Mouse (Mus musculus) lung, postnatal 4 days (tissue): ENCODE data around the gene Mnd1.
A peak's percentile ranks its signal among the peaks of the same experiment; 100 is the strongest.

Source experiments
- DNase-seq, 2 experiments: peaks; one replicate each; pipeline ENCODE4 v3.0.0; 2021

The Mnd1 gene

GRCm38 (mm10) chr3:84040476-84041082 lies 115.0 kb downstream of the Mnd1 start:
- DNase-seq: peak; percentile 69 to 72

- DNase-seq: peak; percentile 82 to 90
Observed at GRCm38 (mm10) chr3:84039646-84040475, 115.7 kb downstream of the Mnd1 start, which contains the start of gene Tmem131l. TSS of gene Tmem131l (minus strand) at chr3:84040175.

- DNase-seq: peak; percentile 71 to 84
Observed at GRCm38 (mm10) chr3:84038981-84039645, 116.5 kb downstream of the Mnd1 start.

- DNase-seq: no peak
Observed at GRCm38 (mm10) chr3:84038126-84038525, 117.5 kb downstream of the Mnd1 start.
